Mouse (Mus musculus): Measurements from ENCODE around the gene 1810055G02Rik. TPM values are rescaled to one million over a fixed set of nuclear protein-coding genes. Genes with fewer than 3 reads are reported as not detected.

1810055G02Rik gene
- total RNA-seq, 2 experiments from 2014 or later, result 32.5 to 43.3 TPM

DNA sequence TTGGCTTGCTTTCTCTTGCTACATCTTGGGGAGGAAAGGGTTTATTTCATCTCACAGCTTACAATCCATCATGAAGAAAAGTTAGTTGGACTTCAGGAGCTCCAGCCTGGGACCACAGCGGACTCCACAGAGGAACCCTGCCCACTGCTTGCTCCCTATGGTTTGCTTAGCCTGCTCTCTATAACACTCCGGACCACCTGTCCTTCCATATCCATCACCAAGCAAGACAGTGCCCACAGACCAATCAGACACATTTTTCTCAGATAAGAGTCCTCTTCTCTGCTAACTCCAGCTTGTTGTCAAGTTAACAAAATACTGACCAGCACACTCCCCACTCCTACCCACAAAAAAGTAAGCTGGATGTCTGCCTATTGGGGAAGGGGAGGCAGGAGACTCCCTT lies 13.6 kb upstream of the 1810055G02Rik start:
- no peak for DNase-seq (ENCODE audit: low spot score in 2 of 2)

DNA sequence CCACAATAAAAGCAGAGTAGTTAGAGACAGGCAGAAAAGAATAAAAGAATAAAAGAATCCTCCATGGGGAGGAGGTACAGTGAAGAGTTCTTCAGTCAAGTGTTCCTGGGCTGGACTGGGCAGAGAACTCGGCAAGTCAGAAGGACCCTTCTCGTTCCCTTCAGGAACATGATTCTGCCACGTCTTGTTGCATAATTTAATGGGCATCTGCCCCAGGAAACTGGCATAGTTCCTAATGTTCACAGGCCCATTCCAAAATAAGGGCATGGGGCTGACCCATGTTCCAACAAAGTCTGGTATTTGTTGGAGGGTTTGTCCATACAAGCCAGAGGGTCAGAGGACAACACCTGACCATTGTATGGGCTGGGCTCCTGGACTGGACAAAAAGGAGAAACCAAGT lies 13.1 kb upstream of the 1810055G02Rik start:
- no peak for DNase-seq (ENCODE audit: low spot score in 2 of 2)

GRCm38 (mm10) chr19:3695471-3695870 lies 12.6 kb upstream of the 1810055G02Rik start:
- peak; percentile 55 to 81 for DNase-seq (ENCODE audit: low spot score in 2 of 2)

GRCm38 (mm10) chr19:3695976-3696375 lies 12.1 kb upstream of the 1810055G02Rik start:
- no peak for DNase-seq (ENCODE audit: low spot score in 2 of 2)

DNA sequence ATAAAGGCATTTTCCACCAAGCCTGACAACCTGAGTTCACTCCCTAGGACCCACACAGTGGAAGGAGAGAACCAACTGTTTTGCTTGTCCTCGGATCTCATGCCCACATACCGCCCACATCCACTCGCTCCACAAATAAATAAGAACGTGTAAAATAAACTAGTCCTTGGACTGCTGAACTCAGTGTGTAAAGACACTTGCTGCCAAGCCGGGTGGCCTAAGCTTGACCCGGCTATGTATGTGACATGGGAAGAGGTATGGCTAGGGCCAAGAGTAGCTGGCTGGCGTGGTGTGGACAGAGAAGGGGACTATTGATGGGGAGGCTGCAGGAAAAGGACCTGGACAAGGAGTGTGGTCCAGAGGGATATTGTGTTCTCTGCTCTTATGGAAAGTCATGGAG lies 10.1 kb upstream of the 1810055G02Rik start:
- DNase-seq (ENCODE audit: low spot score in 2 of 2), result no peak

- peak; percentile 71 to 83 for DNase-seq (ENCODE audit: low spot score in 2 of 2)
Observed at GRCm38 (mm10) chr19:3699508-3700438, 8.3 kb upstream of the 1810055G02Rik start.

GRCm38 (mm10) chr19:3702460-3702859 lies 5.6 kb upstream of the 1810055G02Rik start:
- DNase-seq (ENCODE audit: low spot score in 2 of 2), result no peak

GRCm38 (mm10) chr19:3706258-3706657 lies 1.8 kb upstream of the 1810055G02Rik start:
- no peak for DNase-seq (ENCODE audit: low spot score in 2 of 2)

- no peak for DNase-seq (ENCODE audit: low spot score in 2 of 2)
Observed at GRCm38 (mm10) chr19:3707553-3707952, 540 bp upstream of the 1810055G02Rik start.

DNA sequence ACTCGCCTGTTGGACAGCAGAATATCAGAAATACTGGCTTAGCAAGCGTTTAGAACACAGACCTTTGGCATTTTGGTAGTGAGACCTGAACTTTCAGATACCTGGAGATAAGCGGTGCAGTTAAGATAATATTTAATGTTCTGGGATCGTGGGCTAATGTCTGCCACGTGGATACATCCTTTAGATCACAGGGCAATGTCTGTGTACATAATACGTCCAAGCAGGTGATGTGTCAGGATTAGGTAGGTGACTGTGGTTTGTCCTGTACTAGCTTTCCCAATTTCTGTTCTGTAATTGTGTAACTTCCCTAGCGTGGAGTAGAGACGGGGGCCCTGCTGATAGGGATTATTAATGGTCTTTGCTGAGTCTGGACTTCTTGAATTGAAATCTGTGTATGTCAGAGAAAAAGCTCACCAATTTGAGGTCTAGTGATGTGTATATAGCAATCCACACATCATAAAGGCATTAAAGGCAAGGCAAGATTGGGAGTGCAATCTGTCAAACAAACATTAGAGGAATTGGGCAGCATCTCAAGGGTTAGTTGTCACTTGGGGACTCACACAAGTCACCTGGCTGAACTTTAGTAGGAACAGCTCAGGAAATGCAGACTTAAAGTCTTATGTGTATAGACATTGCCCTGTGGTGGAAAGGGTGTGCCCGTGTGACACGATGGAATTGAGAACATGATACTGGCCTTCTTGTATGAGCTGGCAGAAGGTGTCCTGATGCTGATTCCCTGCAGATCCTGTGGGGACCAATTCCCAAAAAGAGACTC lies 1.1 kb downstream of the 1810055G02Rik start:
- DNase-seq (ENCODE audit: low spot score in 2 of 2), result no peak

GRCm38 (mm10) chr19:3710436-3710835 lies 2.3 kb downstream of the 1810055G02Rik start:
- DNase-seq (ENCODE audit: low spot score in 2 of 2), result no peak

DNA sequence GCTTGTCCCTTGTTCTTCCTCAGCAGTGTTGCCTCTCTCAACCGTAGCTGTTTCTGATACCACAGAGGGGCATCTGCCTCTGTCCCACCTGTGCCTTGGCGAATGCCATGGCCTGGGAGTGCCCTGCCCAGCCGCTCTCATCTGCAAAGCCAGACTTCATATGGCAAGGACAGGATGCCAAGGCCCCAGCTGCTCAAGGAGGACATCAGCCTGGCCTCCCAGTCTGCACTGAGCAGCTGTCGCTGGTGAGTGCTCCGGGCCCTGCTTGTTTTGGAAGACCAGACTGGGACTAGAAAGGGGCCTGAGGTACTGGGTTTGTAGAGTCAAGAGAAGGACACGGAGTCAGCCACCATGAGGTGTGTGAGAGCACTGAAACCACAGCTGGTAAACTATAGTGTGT lies 6.3 kb downstream of the 1810055G02Rik start:
- no peak for DNase-seq (ENCODE audit: low spot score in 2 of 2)

DNA sequence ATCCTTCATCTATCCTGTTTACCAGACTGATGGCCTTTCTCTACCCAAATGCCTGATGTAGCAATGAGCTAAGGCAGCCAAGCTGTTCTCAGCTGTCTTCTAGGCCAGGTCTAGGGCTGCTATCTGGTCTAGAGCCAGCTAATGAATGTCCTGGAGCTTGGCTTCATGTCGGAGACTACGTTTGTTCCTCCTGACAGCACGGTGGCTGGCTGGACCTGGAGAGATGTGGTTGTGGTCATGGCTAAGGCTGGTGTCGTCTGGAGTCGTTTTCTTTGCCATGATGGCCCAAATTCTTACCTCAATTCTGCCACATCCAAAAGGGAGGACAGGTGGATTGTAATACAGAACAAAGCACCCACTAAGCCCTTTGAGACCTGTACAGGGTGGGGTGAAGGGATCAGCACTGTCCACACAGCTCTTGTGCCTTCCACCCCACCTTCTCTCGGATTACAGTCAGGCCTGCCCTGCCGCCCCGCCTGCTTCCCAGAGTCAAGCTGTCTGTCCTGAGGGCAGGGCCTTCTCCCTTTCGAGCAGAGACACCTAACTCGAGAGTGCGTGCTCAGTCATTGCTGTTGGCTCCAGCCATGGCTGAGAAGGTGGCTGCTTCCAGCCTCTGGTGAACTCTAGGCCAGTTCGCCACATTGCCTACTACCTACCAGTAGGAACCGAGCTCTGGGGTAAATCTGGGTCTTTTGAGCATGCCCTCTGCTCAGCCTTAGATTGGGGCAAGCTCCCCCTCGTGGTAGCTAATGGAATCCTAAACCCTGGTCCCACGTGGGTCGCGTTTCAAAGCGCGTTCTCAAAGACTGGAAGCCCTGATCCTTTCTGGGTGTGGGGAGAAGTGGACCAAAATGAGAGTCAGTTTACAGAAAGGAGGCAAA lies 10.6 kb downstream of the 1810055G02Rik start:
- peak; percentile 57 to 58 for DNase-seq (ENCODE audit: low spot score in 2 of 2)

GRCm38 (mm10) chr19:3719362-3719891 lies 11.3 kb downstream of the 1810055G02Rik start:
- peak; percentile 66 for DNase-seq (ENCODE audit: low spot score in 2 of 2)

DNA sequence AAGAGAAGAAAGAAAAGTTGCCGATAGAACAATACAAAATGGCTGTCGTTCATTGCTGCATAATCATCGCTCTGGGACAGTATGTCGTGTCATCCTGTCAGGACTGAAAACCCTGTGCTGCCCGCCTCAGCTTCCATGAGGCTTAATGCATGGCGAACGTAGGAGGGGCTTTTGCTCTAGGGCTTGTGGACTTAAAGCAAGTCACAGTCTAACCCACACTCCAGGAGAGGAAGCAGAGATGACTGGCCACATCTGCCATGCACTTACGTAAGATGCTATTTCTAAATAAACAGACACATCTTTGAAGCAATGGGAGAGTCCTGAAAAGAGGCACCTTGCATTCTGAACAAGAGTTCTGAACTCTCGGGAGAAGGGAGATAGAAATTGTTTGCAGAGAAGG lies 15.1 kb downstream of the 1810055G02Rik start:
- DNase-seq (ENCODE audit: low spot score in 2 of 2), result no peak

DNA sequence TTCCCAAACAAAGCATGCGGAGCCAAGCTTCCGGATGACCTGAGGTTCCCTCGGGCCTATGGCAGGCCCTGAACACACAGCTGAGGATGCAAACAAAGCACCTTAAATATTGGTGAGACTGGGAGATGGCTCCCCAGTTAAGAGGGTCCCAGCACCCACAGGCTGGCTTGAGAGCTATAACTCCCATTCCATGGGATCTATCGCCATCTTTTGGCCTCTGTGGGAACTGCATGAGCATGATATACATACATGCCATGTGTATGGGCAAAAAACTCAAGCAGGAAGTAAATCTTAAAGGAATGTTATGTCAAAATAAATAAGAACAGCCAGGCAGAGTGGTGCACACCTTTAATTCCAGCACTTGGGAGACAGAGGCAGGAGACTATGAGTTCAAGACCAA lies 15.8 kb downstream of the 1810055G02Rik start:
- peak; percentile 33 to 44 for DNase-seq (ENCODE audit: low spot score in 2 of 2)

GRCm38 (mm10) chr19:3724779-3725178 lies 16.7 kb downstream of the 1810055G02Rik start:
- DNase-seq (ENCODE audit: low spot score in 2 of 2), result peak; percentile 64 to 68

DNA sequence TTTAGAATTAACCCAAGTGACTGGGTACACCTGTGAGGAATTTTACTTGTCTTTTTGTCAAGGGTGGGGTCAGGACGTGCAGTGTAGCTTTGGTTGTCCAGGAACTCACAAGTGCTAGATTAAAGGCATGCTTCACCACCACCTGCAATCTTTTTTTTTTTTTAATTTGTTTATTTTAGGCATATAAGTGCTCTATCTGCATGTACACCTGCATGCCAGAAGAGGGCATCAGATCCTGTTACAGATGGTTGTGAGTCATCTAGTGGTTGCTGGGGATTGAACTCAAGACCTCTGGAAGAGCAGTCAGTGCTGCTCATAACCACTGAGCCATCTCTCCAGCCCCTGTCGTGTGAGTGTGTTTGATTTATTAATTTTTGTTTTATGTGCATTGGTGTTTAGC lies 20.8 kb downstream of the 1810055G02Rik start:
- no peak for DNase-seq (ENCODE audit: low spot score in 2 of 2)

DNA sequence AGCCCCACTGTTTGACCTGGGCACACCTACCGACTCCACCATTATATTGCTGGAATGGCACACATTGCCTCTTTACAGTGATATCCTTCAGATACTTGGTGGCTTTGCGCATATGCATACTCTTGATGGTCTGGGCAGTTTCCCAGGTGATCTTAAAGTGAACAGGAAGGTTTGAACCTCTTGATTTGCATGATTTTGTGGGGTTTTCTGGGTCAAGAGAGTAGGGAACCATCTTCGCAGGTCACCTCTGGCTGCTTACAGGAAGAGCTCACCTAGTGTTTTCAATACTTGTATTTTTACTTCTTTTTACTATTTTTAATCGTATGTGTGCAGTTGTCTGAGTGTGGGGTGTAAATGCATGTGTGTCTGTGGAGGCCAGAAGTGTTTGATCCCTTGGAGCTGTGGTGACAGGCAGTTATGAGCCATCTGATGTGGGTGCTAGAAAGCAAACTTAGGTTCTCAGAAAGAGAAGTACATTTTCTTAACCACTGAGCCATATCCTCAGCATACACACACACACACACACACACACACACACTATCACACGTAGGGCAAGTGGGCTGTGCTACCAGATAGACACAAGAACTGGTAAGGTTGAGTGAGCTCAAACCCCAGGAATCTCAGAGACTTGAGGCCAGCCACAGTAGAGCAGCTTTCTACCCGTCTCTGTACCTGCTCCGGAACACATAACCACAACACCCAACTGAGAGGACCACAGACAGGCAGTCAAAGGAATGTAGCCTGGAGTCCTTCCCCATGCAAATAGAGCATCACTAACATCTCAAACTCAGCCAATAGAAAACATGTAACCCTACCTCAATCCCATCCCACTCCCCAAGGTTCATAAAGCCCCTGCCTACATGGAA lies 22.9 kb downstream of the 1810055G02Rik start:
- DNase-seq (ENCODE audit: low spot score in 2 of 2), result no peak

- no peak for DNase-seq (ENCODE audit: low spot score in 2 of 2)
Observed at GRCm38 (mm10) chr19:3736001-3736400, 27.9 kb downstream of the 1810055G02Rik start.
